Mouse (Mus musculus) kidney, adult 8-10 months (tissue): Measurements from ENCODE around the gene Srgap3.

ENCODE experiments used
- DNase-seq, 2 experiments: peaks; one replicate each; pipeline ENCODE4 v3.0.0; 2022

Srgap3 gene

DNA sequence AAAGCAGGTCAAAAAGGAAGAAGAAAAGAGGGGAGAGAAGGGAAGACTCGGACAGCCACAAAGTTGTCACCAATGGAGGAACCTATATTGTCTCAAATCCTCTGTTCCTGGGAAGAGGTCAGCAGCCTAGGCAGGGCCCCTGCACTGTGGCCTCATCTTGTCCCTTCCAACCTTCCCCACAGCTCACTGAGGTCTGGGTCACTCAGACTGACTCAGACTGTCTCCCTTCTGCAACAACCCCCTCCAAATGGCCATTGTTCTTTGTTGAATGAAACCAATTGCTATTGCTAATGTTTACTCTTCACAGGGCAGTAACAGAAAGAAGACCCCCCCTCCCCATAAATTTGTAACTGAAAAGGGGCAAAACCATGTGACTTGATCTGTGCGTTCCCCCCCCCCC lies 2.2 kb upstream of the Srgap3 start:
- DNase-seq = no peak

DNA sequence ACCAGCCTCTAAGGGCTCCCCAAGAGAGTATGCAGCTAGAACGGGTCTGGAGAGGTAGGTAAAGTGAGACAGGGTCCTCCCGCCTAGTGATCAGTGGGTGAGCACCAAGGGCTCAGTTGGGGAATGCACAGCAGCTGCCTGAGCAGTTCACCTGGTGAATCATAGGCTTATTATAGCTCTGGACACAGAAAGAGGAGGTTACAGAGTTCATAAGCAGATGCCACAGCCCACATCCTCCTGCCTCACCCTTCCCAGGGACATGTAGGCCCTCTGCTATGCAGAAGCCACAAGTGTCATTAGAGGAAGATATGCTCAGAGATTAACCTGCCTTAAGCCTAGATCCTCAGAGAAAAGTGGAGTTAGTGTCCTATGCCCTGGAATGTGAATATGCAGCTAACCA lies 1.4 kb upstream of the Srgap3 start:
- no peak for DNase-seq

DNA sequence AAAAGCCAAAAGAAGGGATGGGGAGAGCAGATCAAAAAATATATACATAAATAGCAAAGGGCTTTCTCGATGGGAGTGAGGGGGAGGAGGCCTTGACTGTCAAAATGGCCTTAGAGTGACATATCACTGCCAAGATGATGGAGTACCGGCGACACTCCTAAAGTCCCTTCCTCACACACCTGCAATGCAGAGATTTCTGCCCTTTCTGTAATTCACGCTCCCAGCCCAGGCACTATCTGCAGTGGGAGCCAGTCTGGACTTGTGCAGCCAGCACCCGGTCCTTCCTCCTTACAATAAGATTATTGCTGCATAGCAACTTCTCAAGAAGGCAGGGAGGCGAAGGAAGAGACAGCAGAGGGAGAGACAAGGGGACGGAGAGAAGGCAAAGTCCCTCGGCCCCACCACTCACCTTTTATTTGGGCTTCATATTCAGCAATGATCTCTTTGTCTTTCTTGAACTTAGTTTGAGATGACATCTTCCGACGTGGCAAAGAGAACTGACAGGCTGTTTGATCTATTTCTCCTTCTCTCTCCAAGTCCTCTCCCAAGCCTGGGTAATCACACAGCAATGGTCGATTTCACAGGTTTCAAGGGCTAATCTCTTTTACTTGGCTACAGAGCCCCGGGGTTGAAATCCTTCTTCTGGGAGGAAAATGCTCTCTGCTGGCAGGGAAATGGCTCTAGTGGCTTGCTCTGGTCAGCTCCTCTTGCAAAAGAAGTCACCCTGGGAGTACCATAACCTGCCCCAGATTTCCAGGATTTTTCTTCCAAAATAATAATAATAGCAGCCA lies 850 bp downstream of the Srgap3 start:
- no peak for DNase-seq

DNA sequence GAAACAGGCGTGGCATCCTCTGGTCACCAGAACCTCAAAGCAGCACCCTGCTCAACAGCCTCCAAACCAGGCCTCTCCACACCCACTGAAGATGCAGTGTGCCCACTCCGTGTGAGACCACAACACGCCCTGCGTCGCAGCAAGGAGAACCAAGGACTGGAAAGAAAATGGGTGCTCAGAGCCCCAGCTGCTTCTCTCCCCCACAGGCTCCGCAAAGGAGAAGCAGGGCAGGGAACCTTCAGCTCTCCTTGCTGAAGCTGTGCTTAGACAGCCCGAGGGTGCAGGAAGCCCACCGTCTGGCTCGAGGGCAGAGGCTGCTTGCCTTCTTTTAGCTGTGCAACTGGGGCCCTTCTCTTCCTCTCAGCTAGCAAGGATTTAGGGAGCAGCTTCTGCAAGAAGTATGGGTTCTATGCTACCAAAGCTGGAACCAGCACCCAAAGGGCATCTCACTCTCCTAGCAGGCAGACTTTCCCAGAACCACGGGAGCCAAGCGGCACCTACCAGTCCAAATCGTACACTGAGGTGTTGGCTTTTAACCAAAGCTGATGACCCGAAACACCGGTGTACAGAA lies 1.8 kb downstream of the Srgap3 start:
- no peak for DNase-seq

DNA sequence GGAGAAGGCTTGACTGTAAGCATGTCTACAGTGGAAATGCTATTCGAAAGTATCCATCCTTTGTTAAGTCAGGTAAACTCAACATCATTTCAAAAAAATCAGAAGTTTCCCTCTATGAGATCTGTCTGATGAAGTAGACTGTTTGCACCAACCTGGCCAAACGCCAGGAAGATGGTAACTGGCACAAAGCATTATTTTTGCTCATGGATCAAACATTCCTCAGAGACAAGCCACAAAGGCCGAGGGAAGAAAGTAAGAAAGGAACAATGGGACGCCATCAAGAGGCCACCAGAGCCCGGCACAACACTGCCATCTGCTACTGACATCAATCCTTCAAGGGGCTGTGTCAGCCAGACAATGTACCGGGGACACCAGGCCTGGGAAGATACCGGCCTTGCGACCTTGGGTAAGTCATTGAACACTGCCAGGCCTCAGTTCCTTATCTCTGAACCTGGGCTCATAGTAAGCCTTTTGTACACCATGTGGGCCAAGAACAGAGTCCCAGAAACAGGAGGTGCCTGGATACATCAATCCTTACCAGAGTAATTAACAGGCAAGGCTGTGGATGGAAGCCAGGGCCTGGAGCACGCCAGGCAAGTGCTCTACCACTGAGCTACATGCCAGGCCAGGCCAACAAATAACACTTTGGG lies 3.3 kb downstream of the Srgap3 start:
- DNase-seq = no peak

DNA sequence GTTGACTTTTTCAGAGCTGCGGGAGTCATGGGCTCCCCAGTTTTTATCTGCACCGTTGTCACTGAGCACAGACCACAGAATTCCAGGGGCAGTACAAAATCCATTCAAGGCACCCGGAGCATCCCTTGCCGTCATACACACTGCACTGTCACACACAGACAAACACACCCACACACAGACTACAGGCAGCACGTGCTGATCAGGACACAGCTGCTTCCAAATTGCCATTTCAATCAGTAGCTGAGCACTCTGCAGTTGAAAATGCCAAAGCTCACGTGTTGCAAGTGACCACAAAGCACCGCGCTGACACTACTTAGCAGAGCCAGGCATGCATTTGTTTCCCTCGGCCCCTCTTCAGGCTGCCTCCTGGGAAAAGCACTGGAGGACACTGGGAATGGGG lies 7.8 kb downstream of the Srgap3 start:
- DNase-seq = no peak

DNA sequence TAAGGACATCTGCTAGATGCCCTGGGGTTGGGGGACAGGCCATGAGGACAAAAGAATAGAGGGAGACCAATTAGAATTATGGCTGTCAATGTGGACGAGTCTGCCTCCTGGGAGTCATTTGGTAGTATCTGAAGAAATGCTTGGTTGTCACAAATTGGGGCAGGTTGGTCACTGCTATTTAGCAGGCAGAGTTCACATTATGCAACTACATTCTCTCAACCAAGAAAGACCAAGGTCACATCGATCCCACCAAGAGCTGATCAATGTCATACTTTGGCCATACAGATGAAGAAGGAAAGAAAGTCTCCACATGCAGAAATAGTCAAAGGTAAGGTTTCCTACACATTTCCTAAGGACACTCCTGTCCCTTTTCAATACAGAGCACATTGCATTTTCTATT lies 9.3 kb downstream of the Srgap3 start:
- DNase-seq = no peak

DNA sequence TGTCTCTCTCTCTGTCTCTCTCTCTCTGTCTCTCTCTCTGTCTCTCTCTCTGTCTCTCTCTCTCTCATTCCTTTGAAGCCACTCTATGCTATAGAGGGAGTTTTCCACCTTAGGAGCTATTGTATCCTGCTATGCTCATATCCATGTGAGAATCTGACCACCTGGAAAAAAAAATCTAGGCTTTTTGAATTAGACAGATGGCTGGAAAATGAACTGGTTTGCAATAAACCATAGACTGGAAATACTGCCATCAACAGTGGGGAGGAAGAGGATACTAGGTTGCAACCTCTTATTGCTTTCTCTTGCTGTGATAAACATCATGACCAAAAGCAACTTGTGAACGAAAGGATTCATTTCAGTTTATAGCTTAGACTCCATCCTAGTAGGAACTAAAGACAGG lies 12.6 kb downstream of the Srgap3 start:
- no peak for DNase-seq

DNA sequence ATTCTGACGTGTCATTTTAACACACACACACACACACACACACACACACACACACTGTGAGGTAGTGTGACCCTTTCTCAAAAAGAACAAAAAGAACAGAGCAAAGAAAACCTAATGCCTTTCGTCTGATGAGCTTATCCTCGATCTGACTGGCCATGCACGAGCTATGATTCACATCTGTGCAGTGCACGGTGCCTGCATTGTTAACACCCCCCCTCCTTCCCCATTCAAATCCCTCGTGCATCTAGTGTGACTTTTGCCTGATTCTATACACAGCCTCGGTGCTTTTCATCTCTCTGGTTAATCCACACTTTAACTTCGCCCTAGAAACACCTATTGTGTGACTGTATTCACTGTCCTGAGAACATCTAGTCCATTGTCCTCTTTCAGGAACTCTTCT lies 14.5 kb downstream of the Srgap3 start:
- no peak for DNase-seq

DNA sequence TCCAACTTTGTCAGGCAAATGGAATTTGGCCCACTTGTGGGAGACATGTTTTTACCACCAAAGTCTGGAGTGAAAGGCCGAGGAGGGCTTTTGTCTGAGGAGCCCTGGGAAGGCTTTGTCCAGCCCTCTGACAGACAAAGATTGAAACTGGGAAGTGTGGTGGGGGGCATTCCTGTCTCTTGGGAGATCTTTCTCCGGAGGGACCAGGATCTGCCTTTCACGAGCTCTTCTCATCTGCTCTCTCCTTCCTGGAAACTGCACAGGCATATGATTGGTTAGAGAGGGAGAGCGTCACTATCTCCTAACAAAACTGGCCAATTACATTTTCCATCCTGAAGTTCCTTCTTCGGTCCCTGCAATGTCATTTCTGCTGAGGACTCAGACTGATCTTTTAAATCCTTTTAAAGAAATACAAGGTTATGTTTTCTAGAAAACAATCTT lies 17.0 kb downstream of the Srgap3 start:
- no peak for DNase-seq

DNA sequence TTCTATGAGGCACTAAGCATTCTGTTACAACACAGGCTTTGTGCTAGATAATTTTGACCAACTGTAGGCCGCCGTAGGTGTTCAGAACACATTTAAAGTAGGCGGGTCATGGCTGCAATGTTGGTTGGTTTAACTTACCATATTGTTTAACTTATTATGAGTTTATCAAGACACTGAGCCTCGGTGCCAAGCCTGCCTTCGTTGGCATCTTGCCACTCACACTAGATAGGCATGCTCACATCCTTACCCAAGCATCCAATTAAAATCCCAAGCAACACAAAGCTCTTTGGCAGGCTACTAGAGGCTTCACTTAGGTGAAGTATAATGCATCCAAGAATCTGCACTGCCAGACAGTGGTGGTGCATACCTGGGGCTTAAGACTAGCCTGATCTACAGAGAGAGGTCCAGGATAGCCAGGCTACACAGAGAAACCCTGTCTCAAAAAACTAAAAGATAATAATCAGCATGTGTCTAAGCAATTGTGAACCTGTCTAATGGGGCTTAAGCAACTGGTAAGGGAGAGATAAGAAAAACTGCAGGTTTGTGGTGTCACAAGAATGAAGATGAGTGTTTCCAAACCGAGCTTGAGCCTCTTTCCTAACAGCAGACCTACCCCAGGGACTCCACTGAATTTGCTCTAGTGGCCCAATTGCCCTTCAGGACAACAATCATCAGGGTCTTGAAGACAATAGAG lies 17.6 kb downstream of the Srgap3 start:
- no peak for DNase-seq

DNA sequence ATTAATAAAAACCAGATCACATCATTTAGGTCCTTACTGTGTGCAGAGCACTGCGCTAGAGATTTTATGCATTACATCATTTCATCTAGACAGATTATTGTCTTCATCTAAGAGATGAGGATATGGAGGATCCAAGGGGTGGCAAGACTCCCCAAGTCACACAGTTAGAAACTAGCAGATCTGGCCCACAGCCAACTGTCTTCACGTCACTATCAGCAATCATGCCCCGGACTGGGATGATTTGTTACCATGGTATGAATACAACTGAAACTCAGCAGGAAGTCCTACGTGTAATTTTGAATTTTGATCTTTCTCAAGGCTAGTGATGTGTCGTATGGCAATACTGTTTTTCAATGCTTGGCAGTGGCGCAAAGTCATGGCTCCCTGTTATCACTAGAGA lies 18.2 kb downstream of the Srgap3 start:
- no peak for DNase-seq

DNA sequence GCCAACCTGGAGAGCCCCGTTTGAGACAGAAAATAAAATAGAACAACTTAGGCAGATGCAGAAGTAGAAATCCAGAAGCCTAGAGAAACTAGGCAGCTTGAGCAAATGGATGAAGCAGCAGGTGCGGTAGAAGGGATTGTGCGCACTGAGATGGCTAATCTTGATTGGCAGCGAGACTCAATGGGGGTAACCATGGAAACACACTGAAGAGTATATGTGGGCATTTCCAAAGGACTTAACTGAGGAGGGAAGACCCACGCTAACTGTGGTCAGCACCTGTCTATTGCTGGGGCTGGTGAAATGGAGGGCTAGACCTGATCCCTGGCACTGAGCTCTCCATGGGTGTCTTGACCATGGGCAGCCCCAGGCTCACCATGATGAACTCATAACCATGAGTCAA lies 19.7 kb downstream of the Srgap3 start:
- no peak for DNase-seq

DNA sequence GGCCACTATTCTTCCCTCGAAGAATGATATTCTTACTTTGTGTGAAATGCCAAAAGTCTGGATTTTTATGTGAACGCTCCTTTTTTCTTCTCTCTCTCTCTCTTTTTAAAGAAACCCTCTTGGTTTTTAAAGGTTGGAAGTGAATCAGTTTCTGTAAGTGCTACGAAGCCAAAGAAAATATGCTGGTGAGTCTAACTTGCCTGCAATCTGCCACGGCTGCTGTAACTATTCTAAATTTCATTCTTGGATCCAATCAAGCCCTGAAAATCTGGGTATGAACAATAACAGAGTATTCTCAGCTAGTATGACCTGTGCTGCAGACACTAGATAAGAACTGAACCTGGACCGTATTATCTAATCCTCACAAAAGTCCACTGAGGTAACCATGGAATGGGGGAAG lies 21.1 kb downstream of the Srgap3 start:
- DNase-seq = no peak

DNA sequence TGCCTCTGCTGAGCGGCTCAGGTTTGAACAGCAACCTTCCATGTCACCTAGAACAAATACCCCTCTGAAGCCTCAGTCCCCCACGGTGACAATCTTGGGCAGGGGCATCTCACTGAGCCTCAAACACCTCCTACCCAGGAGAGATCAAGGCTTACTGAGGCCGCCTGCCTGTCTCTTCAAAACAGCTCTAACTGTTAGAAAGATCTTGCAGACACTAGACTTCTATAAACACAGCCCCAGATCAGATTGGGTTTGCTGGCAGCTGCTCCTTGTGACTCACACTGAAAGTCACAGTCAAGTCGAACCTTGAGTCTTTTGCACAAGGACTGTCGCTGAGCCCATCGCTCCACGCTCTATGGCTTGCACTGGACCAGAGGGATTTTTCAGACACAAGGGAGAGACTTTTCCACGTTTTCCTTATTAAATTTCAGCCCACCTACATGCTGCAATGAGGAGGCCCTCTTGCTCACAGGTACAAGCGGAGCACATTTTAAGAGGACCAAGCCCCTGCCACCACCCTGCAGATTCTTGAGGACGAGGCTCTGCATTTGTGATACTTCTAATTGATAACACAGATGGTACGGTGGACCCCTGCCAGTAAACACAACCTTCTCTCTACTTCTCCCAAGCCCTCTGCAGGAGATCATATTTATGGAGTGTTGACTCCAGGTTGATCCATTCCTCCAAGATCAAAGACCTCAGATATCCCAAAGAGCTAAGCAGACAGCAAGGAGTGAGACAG lies 21.7 kb downstream of the Srgap3 start:
- no peak for DNase-seq

DNA sequence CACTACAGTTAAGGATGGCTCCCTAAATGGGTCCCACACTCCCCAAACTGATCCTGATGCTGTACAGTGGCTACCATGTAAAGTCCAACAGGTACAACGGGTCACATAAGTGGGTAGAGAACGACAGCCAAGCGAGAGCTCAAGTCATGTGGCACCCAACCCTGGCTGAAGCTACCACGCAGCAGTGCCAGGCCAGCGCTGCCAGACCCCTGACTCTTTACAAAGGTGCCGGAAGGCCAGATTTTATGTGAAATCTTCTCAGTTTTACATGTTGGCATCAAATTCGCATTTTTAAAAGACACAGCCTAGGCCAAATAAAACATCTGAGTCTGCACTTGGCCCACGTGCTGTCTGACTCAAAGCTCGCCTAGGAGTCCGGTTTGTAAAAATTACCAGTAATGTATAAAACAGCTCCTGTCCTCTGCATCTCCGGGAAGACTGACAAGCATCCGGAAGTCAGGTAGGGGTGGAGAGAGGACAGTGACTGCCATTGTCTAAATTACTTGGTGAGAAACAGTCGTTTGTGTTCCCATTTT lies 22.4 kb downstream of the Srgap3 start:
- no peak for DNase-seq

DNA sequence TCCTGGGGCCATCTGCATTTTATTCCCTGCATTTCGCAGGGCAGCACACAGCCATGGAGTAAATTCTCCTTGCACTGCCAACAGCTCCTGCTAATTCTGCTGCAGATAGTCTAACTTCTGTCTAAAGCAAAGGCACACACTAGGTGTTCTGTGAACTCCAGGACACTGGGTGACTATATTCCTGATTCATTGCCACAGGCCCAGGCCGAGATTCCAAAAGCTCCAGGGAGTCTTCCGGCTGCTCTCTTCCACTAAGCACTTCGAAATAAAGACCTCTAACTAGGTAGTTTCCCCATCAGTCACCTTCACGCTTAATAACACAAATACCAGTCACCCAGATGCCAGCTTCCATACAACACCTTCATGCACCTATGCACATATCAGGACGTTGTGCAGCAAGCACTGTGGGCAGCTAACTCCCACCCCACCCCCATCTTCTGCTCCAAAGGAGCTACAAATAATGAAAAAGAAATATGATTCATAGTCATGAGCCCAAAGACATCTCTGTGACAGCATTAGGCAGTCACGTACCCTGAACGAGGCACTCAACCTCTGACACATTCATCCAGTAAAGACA lies 26.4 kb downstream of the Srgap3 start:
- DNase-seq = peak; percentile 6 to 34

DNA sequence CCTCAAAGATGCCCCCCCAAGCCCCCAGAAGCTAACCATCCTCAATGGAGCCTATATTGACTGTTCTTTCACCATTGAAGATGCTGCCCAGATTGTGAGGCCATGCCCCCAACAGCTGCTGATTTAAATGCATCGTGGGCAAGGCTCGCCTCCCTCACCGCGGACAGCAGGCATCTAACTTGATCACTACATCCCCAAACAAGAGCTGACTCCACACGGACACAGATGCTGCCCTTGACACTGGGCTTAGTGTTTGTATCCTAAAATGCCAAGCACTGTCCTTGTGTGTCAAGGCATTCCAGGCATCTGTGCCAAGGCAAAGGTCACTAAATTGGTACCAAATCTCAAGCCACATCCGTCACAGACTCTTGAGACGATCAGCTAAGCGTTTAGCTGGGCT lies 29.3 kb downstream of the Srgap3 start:
- no peak for DNase-seq

DNA sequence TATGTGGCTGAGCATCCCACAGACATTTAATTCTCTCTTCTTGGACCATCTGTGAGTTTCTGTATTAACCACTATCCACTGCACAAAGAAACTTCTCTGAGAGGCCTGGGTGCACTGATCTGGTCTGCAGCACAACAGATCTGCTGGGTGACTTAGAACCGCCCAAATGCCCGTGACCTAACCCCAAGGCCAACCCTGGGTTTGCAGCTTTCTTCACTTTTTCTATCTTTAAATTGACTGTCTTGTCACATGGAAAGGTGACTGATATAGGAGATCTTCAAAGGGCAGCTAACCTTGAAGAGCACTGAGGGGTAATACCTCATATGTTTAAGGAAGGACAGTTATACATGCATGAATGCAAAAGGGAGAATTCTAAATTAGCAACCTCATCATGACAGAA lies 30.8 kb downstream of the Srgap3 start:
- DNase-seq = no peak

DNA sequence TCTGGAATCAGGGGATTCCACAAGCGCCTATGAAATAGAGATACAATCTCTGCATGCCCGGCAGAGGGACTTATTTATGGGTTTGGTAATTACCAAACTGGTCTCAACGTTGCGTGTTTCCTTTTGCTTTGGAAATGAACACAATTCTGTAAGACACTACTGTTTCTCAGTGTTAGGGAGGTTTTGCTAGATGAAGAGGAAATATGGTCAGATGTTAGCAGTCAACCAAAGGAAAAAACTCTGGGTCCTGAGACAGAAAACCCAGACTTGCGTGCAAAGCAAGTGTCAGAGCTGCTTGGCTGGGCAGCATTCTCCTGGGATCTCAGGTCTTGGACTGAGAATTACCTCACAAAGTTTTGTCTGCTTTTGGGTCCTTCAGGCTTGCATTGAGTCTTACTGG lies 34.5 kb downstream of the Srgap3 start:
- DNase-seq = no peak

DNA sequence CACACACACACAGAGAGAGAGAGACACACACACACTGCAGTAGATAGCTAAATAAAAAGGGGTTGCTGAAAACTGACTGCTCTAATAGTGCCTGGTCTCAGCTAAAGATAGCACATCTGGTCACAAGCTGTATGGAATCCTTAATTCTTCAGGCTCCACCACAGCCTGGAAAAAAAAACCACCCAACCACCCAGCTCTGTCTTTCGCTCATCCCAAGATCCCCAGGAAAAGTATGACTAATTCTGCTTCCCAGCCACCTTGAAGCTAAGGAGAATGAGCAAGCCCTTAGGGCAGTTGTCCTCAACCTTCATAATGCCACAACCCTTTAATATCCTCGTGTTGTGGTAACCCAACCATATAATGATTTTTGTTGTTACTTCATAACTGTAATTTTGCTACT lies 37.4 kb downstream of the Srgap3 start:
- no peak for DNase-seq

DNA sequence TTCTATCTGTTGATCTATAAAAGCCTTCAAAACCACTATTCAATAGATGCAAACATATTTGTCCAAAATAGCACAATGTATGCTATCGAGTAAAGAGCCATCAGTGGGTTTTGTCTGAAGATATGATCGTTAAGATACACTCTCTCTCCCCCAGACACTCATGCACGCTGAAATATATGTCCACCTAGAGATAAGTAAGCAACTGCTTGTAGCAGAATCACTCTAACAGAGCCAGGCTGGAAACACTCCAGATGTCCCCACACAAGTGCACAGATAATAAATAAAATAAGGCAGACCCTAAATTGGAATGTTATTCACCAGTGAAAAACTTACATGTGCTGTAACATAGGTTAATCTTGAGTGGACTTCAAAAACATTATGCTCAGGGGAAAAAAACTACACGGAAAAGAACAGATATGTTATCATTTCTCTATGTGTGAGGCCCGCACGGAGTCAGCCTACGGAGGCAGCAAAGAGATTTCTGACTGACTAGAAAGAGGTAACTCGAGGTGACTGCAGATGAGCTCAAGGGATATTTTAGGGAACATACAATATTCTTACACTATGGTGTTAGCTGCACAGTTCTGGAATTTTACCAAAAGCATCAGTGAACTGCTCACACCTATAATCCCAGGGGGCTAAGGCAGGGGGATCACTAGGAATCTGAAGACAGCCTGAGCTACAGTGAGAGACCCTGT lies 39.0 kb downstream of the Srgap3 start:
- DNase-seq = no peak
